Mouse (Mus musculus) testis, adult 2 months (tissue): ENCODE results near the gene Tmem184a. TPM values are rescaled to one million over a fixed set of nuclear protein-coding genes. Genes with fewer than 3 reads are reported as not detected.

ENCODE experiments used
- H3K27ac ChIP-seq: fragments of 200-500 bp; 2 replicates; pipeline ENCODE4 v1.5.1; 2012; ENCODE audit warnings: low read depth, low read length; ENCODE audit not compliant: control insufficient read depth, insufficient read depth
- H3K27me3 ChIP-seq: fragments of 200-500 bp; 2 replicates; pipeline ENCODE4 v1.6.1; 2012; ENCODE audit warnings: mild to moderate bottlenecking, low read length, moderate library complexity; ENCODE audit not compliant: control insufficient read depth, insufficient read depth
- H3K36me3 ChIP-seq: fragments of 200-500 bp; 2 replicates; pipeline ENCODE4 v1.6.1; 2012; ENCODE audit warnings: mild to moderate bottlenecking, low read length; ENCODE audit not compliant: control insufficient read depth, insufficient read depth
- H3K4me1 ChIP-seq: fragments of 200-500 bp; 2 replicates; pipeline ENCODE4 v1.6.1; 2012; ENCODE audit warnings: low read length; ENCODE audit not compliant: control insufficient read depth, insufficient read depth
- H3K4me3 ChIP-seq: fragments of 200-500 bp; 2 replicates; pipeline ENCODE4 v1.5.1; 2012; ENCODE audit warnings: low read depth, mild to moderate bottlenecking, low read length, moderate library complexity, mixed read lengths; ENCODE audit not compliant: control insufficient read depth
- CTCF ChIP-seq: fragments of 200-500 bp; IDR thresholded peaks from 2 replicates; pipeline ENCODE4 v1.5.1; 2012; ENCODE audit warnings: low read depth, mild to moderate bottlenecking, inconsistent platforms, low read length, moderate library complexity; ENCODE audit not compliant: control insufficient read depth, insufficient read depth, insufficient replicate concordance
- POLR2A ChIP-seq: fragments of 200-500 bp; IDR thresholded peaks from 2 replicates; pipeline ENCODE4 v1.6.1; 2012; ENCODE audit warnings: low read depth, mild to moderate bottlenecking, inconsistent platforms, low read length, moderate library complexity; ENCODE audit not compliant: control insufficient read depth
- polyA plus RNA-seq: library from polyadenylated mRNA; depleted of rRNA; stranded (reverse); fragments of >200 nt; gene quantifications from 2 replicates; pipeline ENCODE4 v1.2.3, GENCODE M21; 2012

Gene Tmem184a
- polyA plus RNA-seq, 1 experiment: 204 TPM

DNA sequence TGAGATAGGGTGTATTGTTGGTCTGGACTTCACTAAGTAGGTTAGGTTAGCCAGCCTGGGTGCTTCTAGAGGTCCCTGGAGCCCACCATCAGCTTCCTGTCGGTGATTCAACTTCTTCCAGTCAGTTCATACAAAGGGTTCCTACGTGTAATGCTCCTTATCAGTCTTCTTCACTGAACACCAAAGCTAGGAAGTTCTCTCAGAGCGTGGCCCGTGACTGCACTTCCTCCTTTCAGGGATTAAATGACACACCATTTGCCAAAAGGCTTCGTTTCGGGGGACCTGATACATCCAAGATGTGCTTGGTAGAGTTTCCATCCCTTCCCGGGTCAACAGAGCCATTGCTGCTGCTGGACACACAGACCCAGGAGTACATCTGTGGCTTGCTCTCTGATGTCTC is 12.4 kb upstream of the Tmem184a start:
- Histone ChIP-seq H3K36me3 (no peaks in the 10 kb centered on the region), H3K27me3 (no peaks in the 10 kb centered on the region), H3K27ac (no peak overlapping the region), H3K4me3 (no peak overlapping the region), H3K4me1 (no peaks in the 10 kb centered on the region)
- no peak for TF ChIP-seq CTCF
- no peak for TF ChIP-seq POLR2A

- Histone ChIP-seq H3K27me3 (no peaks in the 10 kb centered on the region), H3K27ac (no peak overlapping the region), H3K36me3 (no peaks in the 10 kb centered on the region), H3K4me3 (no peak overlapping the region), H3K4me1 (peaks cover 6% of the 10 kb centered on the region)
- no peak for TF ChIP-seq CTCF
- TF ChIP-seq POLR2A: no peak
These were observed 11.0 kb upstream of the Tmem184a start for GRCm38 (mm10) chr5:139830734-139831133.

DNA sequence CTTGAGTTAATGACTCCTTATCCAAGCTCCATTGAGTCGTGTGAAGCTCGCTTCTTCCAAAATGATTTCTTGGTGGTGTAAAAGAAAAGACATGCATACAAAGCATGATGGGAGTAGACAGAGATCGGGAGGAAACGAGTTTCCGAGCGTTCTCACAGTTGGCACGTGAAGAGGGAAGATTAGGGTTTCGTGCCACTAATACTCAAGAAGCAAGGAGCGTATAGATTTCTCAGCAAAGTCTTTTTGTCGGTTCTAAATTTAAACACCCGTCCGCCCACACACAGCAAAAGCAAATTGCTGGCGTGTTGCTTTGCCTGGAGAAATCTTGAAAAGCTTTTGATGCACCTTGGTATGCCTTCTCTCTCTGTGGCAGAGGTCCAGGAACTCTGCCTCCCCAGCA is 9.7 kb upstream of the Tmem184a start:
- no peaks in the 10 kb centered on the region for H3K27me3 ChIP-seq
- peaks cover 6% of the 10 kb centered on the region for H3K4me1 ChIP-seq
- H3K27ac ChIP-seq: no peak overlapping the region
- H3K4me3 ChIP-seq: no peak overlapping the region
- H3K36me3 ChIP-seq: no peaks in the 10 kb centered on the region
- TF ChIP-seq POLR2A (no peak), CTCF (no peak)

DNA sequence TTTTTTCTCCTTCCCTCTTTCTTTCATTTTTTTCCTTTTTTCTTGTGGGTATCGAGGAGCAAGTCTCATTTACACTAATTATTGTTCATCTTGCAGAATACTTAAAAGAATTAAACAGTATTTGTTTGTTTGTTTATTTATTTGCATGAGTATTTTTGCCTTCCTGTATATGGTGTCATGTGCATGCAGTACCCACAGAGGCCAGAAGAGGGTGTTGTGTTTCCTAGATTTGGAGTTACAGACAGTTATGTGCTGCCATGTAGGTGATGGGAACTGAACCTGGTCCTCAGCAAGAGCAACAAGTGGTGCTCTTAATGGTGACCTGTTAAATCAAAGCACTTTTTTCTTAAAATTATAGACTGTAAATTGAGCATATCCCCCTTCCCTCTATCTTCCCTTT is 7.9 kb upstream of the Tmem184a start:
- Histone ChIP-seq H3K27me3 (no peaks in the 10 kb centered on the region), H3K4me1 (peaks cover 6% of the 10 kb centered on the region), H3K27ac (no peak overlapping the region), H3K36me3 (peaks cover 1% of the 10 kb centered on the region), H3K4me3 (no peak overlapping the region)
- no peak for TF ChIP-seq CTCF
- no peak for TF ChIP-seq POLR2A

DNA sequence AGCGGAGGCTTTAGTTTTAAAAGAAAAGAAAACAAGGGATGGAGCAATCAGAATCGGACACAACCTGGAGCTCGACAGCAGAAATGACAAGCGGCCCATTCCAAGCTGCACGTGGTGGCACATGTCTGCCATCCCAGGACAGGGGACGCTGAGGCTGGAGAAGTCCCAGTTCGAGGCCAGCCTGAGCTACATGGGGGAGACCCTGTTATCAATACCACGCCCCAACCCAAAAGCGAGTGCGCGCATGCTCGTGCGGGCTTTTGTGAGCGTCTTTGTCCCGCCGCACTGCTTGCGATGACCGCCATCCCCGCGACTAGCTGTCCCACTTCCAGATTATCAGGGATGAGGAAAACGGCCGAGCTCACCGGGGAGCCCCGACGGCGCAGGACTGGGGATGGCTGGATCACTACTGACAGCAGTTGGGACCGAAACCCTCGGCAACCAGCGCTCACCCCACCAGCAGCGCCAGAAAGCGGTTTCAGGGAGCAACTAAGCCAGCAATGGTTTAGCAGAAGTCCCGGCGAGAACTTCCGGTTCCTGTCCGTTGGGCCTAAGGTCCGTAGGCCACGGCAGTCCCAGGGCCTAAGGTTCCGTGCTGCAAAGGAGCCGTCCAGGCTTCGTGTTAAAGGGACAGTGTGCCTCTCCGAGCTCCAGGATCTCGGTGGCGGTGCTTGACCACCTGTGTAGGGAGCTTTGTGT is 6.8 kb upstream of the Tmem184a start, which contains the start of the genes Gm26938 and Psmg3:
TSS of gene Gm26938 (minus strand) at position 51 of the 699 bp plus-strand sequence.
TSS of gene Psmg3 (minus strand) at position 529 of the 699 bp plus-strand sequence.
- H3K4me1 ChIP-seq: peaks cover 6% of the 10 kb centered on the region
- H3K36me3 ChIP-seq: peaks cover 1% of the 10 kb centered on the region
- peak within 1 kb of the TSS; percentile 89 for H3K4me3 ChIP-seq
- peak within 1 kb of the TSS; percentile 24; the same call in 1 of the 2 replicates for H3K27ac ChIP-seq
- no peaks in the 10 kb centered on the region for H3K27me3 ChIP-seq
- peak; percentile 62 for TF ChIP-seq POLR2A
- TF ChIP-seq CTCF: no peak

DNA sequence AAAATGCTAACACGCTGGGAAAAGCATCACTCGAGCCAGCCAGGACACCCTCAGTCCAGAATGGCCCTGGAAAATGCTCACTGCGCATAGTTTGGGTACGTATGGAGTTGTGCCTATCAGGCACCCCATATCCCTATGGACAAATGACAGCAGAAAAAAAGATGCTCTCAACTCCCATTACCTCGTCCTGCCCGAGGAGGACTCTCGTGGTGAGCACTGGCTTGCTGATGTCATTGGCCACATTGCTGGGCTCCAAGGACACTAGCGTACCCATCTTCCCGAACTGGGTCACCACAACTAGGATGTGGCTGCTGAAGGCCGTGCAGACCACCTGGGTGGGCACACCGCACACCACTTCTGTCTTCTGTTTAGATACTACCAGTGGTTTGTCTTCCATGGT is 6.2 kb upstream of the Tmem184a start:
- Histone ChIP-seq H3K27ac (no peak overlapping the region), H3K27me3 (no peaks in the 10 kb centered on the region), H3K4me3 (peak overlapping the region; percentile 89), H3K4me1 (peaks cover 6% of the 10 kb centered on the region), H3K36me3 (peaks cover 1% of the 10 kb centered on the region)
- TF ChIP-seq POLR2A: no peak

DNA sequence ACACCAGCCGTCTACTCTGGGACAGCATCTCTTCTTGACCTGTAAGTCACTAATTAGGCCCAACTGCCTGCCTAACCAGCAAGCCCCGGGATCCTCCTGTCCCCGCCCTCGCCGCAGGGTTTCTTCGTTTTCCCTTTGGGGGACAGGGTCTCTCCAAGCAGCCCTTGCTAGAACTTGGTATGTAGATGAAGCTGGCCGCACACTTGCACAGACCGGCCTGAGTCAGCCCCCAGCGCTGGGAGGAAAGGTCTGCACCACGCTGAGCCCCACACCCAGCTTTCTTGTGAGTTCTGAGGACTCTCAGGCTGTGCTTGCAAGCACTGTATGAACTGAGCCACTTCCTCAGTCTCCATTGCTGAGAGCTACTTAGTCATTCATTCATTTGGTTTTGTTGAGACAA is 4.8 kb upstream of the Tmem184a start:
- Histone ChIP-seq H3K27ac (no peak overlapping the region), H3K36me3 (peaks cover 1% of the 10 kb centered on the region), H3K27me3 (no peaks in the 10 kb centered on the region), H3K4me1 (peaks cover 6% of the 10 kb centered on the region), H3K4me3 (no peak overlapping the region)
- no peak for TF ChIP-seq POLR2A
- TF ChIP-seq CTCF: no peak
